Mouse (Mus musculus) lung, embryonic 14.5 days (tissue): ENCODE data around the gene Spg20. TPM values are rescaled to one million over a fixed set of nuclear protein-coding genes. Genes with fewer than 3 reads are reported as not detected.

Source experiments
- ATAC-seq: fragments of 200-750 bp; cut with Nextera tagmentation; 2 replicates; pipeline ENCODE4 v1.8.0; 2017; ENCODE audit warnings: mild to moderate bottlenecking, moderate TSS enrichment, moderate library complexity; ENCODE audit not compliant: insufficient read depth
- DNase-seq: peaks from one replicate; pipeline ENCODE4 v3.0.0-alpha.2; 2015
- H3K27ac ChIP-seq: fragments of 300-500 bp; sonication (generic); 2 replicates; pipeline ENCODE4 v1.5.1; 2014; ENCODE audit warnings: low read depth, mild to moderate bottlenecking, moderate library complexity
- H3K27me3 ChIP-seq: fragments of 300-500 bp; sonication (generic); 2 replicates; pipeline ENCODE4 v1.6.1; 2014; ENCODE audit warnings: low read length, control low read depth; ENCODE audit not compliant: insufficient read depth
- H3K36me3 ChIP-seq: fragments of 300-500 bp; sonication (generic); 2 replicates; pipeline ENCODE4 v1.6.1; 2014; ENCODE audit warnings: control low read depth; ENCODE audit not compliant: insufficient read depth
- H3K4me1 ChIP-seq: fragments of 300-500 bp; sonication (generic); 2 replicates; pipeline ENCODE4 v1.6.1; 2014; ENCODE audit warnings: antibody characterized with exemption, control low read depth; ENCODE audit not compliant: insufficient read depth
- H3K4me2 ChIP-seq: fragments of 300-500 bp; sonication (generic); 2 replicates; pipeline ENCODE4 v1.6.1; 2014; ENCODE audit warnings: mild to moderate bottlenecking
- H3K4me3 ChIP-seq: fragments of 300-500 bp; sonication (generic); 2 replicates; pipeline ENCODE4 v1.5.1; 2014; ENCODE audit warnings: low read depth, low read length
- H3K9ac ChIP-seq: fragments of 300-500 bp; sonication (generic); 2 replicates; pipeline ENCODE4 v1.6.1; 2014
- H3K9me3 ChIP-seq: fragments of 300-500 bp; sonication (generic); 2 replicates; pipeline ENCODE4 v1.6.1; 2016; ENCODE audit warnings: low read depth, low read length, control low read depth
- CTCF ChIP-seq: IDR thresholded peaks from 2 replicates; pipeline ENCODE4 v1.5.1; 2016; ENCODE audit warnings: antibody characterized with exemption, low read depth
- WGBS: fragments of 180-500 bp; shearing (Covaris S2); extraction: QIAGEN DNeasy Blood & Tissue Kit; methylation state at CpG from one replicate; pipeline ENCODE4 v1.1.7; 2014; 5-methylcytosine and 5-hydroxymethylcytosine counted together
- polyA plus RNA-seq: library from polyadenylated mRNA; unstranded; fragments of >200 nt; fragmentation: Nextera tagmentation; extraction: Ambion mirVana; gene quantifications from 2 replicates; pipeline ENCODE4 v1.2.1, GENCODE M21; 2014

The Spg20 gene
- polyA plus RNA-seq, 1 experiment from 2014 or later = 45.9 TPM

GRCm38 (mm10) chr3:55146441-55146840 lies 34.5 kb downstream of the Spg20 start:
- no peak overlapping the region for H3K27ac ChIP-seq
- no peaks in the 10 kb centered on the region for H3K27me3 ChIP-seq
- TF ChIP-seq CTCF = no peak
- WGBS = 69% methylated on average over 6 of the region's 6 CpGs
- H3K4me3 ChIP-seq = no peak overlapping the region
- H3K4me1 ChIP-seq = no peaks in the 10 kb centered on the region
- no peak overlapping the region for H3K9ac ChIP-seq
- no peaks in the 10 kb centered on the region for H3K36me3 ChIP-seq
- no peak for DNase-seq
- no peaks in the 10 kb centered on the region for H3K9me3 ChIP-seq
- ATAC-seq = no peak
- H3K4me2 ChIP-seq = no peak overlapping the region

- 85% methylated on average over 2 of the region's 2 CpGs for WGBS
- Histone ChIP-seq H3K27ac (no peak overlapping the region), H3K4me2 (no peak overlapping the region), H3K9me3 (no peaks in the 10 kb centered on the region), H3K36me3 (no peaks in the 10 kb centered on the region), H3K4me1 (no peaks in the 10 kb centered on the region), H3K9ac (no peak overlapping the region), H3K4me3 (no peak overlapping the region), H3K27me3 (no peaks in the 10 kb centered on the region)
- DNase-seq (no peak), ATAC-seq (no peak)
- no peak for TF ChIP-seq CTCF
Measured at GRCm38 (mm10) chr3:55147156-55147555, 35.2 kb downstream of the Spg20 start.

GRCm38 (mm10) chr3:55148091-55148490 lies 36.2 kb downstream of the Spg20 start:
- 34% methylated on average over 3 of the region's 3 CpGs for WGBS
- H3K27ac ChIP-seq = no peak overlapping the region
- no peaks in the 10 kb centered on the region for H3K36me3 ChIP-seq

GRCm38 (mm10) chr3:55151656-55152433 lies 39.9 kb downstream of the Spg20 start:
- TF ChIP-seq CTCF = peak; percentile 77
- Histone ChIP-seq H3K27me3 (no peaks in the 10 kb centered on the region), H3K9me3 (no peaks in the 10 kb centered on the region), H3K4me1 (no peaks in the 10 kb centered on the region), H3K36me3 (no peaks in the 10 kb centered on the region), H3K27ac (no peak overlapping the region), H3K9ac (no peak overlapping the region), H3K4me3 (no peak overlapping the region), H3K4me2 (no peak overlapping the region)
- DNase-seq (peak; percentile 79), ATAC-seq (no peak)
- 51% methylated on average over 7 of the region's 7 CpGs for WGBS

More at GRCm38 (mm10) chr3:55148091-55148490, 36.2 kb downstream of the Spg20 start:
- Histone ChIP-seq H3K4me1 (no peaks in the 10 kb centered on the region), H3K9me3 (no peaks in the 10 kb centered on the region), H3K4me2 (no peak overlapping the region), H3K4me3 (no peak overlapping the region), H3K9ac (no peak overlapping the region), H3K27me3 (no peaks in the 10 kb centered on the region)
- no peak for TF ChIP-seq CTCF
- DNase-seq = no peak
- no peak for ATAC-seq

GRCm38 (mm10) chr3:55152673-55153334 lies 40.9 kb downstream of the Spg20 start:
- Histone ChIP-seq H3K36me3 (no peaks in the 10 kb centered on the region), H3K4me1 (no peaks in the 10 kb centered on the region), H3K4me3 (no peak overlapping the region), H3K27me3 (no peaks in the 10 kb centered on the region), H3K9ac (no peak overlapping the region), H3K27ac (no peak overlapping the region), H3K4me2 (no peak overlapping the region), H3K9me3 (no peaks in the 10 kb centered on the region)
- WGBS = 65% methylated on average over 6 of the region's 6 CpGs
- no peak; the same call in 1 of the 2 replicates for ATAC-seq
- peak; percentile 83 for DNase-seq
- TF ChIP-seq CTCF = peak; percentile 60

- no peak for ATAC-seq
- 79% methylated on average over 7 of the region's 7 CpGs for WGBS
- no peak for DNase-seq
- Histone ChIP-seq H3K9me3 (no peaks in the 10 kb centered on the region), H3K4me1 (no peaks in the 10 kb centered on the region), H3K4me3 (no peak overlapping the region), H3K9ac (no peak overlapping the region), H3K27ac (no peak overlapping the region), H3K36me3 (no peaks in the 10 kb centered on the region), H3K27me3 (no peaks in the 10 kb centered on the region), H3K4me2 (no peak overlapping the region)
- no peak for TF ChIP-seq CTCF
Measured at GRCm38 (mm10) chr3:55154163-55154562, 42.3 kb downstream of the Spg20 start.

- Histone ChIP-seq H3K4me2 (no peak overlapping the region), H3K4me1 (no peaks in the 10 kb centered on the region), H3K27me3 (no peaks in the 10 kb centered on the region), H3K4me3 (no peak overlapping the region), H3K9ac (no peak overlapping the region), H3K27ac (no peak overlapping the region), H3K36me3 (no peaks in the 10 kb centered on the region), H3K9me3 (no peaks in the 10 kb centered on the region)
- no peak for TF ChIP-seq CTCF
- DNase-seq = no peak
- WGBS = 58% methylated on average over 5 of the region's 5 CpGs
- no peak; the same call in 1 of the 2 replicates for ATAC-seq
Measured at GRCm38 (mm10) chr3:55157413-55157812, 45.5 kb downstream of the Spg20 start.
